Mouse (Mus musculus) liver, adult 2 months (tissue): ENCODE measurements around the gene Gfy.
"Not testable (repeated sequence)": the region's sequence is repeated elsewhere in the genome, so short reads cannot be mapped to it uniquely, and the experiment has no call there.

Source experiments
- CTCF ChIP-seq: fragments of 200-500 bp; IDR thresholded peaks from 2 replicates; pipeline ENCODE4 v1.5.1; 2011; ENCODE audit warnings: low read depth, low read length, control low read depth
- POLR2A ChIP-seq: fragments of 200-500 bp; IDR thresholded peaks from 2 replicates; pipeline ENCODE4 v1.6.1; 2011; ENCODE audit warnings: low read length, control low read depth; ENCODE audit not compliant: insufficient read depth; ENCODE audit errors: extremely low read depth

- peak; percentile 39; the same call in 1 of the 2 replicates for TF ChIP-seq CTCF
- TF ChIP-seq POLR2A, result not testable (repeated sequence)
Measured at GRCm38 (mm10) chr7:45173772-45174171, 5.6 kb downstream of the Gfy start.
